Comparison of ENCODE assay signal across 13 mouse cellular contexts in the genomic region with DNA sequence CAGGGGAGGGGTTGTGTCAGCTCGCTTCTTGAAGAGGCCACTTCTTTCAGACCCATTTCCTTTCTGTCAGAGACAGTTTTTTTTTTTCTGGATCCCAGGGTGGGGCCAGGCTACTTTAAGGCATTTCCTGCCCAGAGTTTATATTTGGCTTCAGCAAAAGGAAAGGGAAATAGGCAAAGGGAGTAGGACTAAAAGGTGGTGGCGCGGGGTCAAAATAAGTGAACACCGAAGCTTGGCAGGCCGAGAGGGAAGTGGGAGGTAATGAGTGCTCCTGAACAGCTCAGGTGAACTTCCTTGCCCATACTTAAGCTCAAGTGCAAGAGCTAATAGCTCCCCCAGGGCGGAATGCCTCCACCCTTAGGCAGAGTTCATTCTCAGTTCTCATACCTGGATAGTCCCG. TPM values are rescaled to one million over a fixed set of nuclear protein-coding genes. Genes with fewer than 3 reads are reported as not detected.
A peak's percentile ranks its signal among the peaks of the same experiment; 100 is the strongest.
DNase-seq lines count a peak whose midpoint lies in the region; ATAC-seq and TF ChIP-seq lines count a peak whose summit lies in the region.
"Had no signal": no experiment of that assay in that cellular context is flagged by ENCODE, and none has a peak within 500 bp of the region (broad histone marks: within the 10 kb centered on the region; RNA-seq: fewer than 3 reads in every experiment).

No protein-coding gene starts in this region.

- peaks cover 47% of the 10 kb centered on the region for H3K27me3 ChIP-seq in kidney, embryonic 15.5 days
- H3K27me3 ChIP-seq in lung, embryonic 16.5 days (ENCODE audit: control insufficient read depth, insufficient read depth, low read depth, low read length): no peaks in the 10 kb centered on the region; the same call in 1 of the 2 replicates
- H3K27me3 ChIP-seq in cerebellum, adult 2 months (ENCODE audit: control insufficient read depth, insufficient read depth, low read length): no peaks in the 10 kb centered on the region

- TF ChIP-seq CTCF in cortical plate, adult 2 months (IDR thresholded peaks at IDR 0.05; ENCODE audit: extremely low read depth, insufficient read depth, low read length): no peak
- TF ChIP-seq CTCF in cerebellum, adult 2 months (IDR thresholded peaks at IDR 0.05; ENCODE audit: borderline replicate concordance, insufficient read depth, low read depth, low read length): no peak

- no peaks in the 10 kb centered on the region for H3K36me3 ChIP-seq in kidney, embryonic 15.5 days
- H3K36me3 ChIP-seq in lung, embryonic 16.5 days (ENCODE audit: control insufficient read depth, insufficient read depth, low read length): 0 out of 2 replicates have a peak, but pooled peaks cover 2% of the 10 kb centered on the region
- H3K36me3 ChIP-seq: embryonic facial prominence, embryonic 10.5 days; limb, embryonic 13.5 days had no signal

- no peak overlapping the region for H3K4me3 ChIP-seq in cortical plate, adult 2 months (ENCODE audit: insufficient read depth, low read length)
- H3K4me3 ChIP-seq in kidney, embryonic 15.5 days (replicated peaks): no peak overlapping the region
- H3K4me3 ChIP-seq in lung, embryonic 16.5 days (ENCODE audit: low read length): no peak overlapping the region
- H3K4me3 ChIP-seq in cerebellum, adult 2 months (replicated peaks; ENCODE audit: insufficient read depth, low read depth, low read length): no peak overlapping the region
- H3K4me3 ChIP-seq: embryonic facial prominence, embryonic 10.5 days; limb, embryonic 13.5 days; myocyte had no signal

- no peaks in the 10 kb centered on the region for H3K9me3 ChIP-seq in kidney, embryonic 15.5 days (replicated peaks)
- no peaks in the 10 kb centered on the region for H3K9me3 ChIP-seq in lung, embryonic 16.5 days (ENCODE audit: control insufficient read depth, low read length)
- H3K9me3 ChIP-seq: embryonic facial prominence, embryonic 10.5 days; limb, embryonic 13.5 days had no signal

- H3K4me2 ChIP-seq in kidney, embryonic 15.5 days: no peak overlapping the region
- H3K4me2 ChIP-seq in lung, embryonic 16.5 days (ENCODE audit: low read depth, low read length): no peak overlapping the region
- H3K4me2 ChIP-seq: limb, embryonic 13.5 days had no signal

- peaks cover 12% of the 10 kb centered on the region for H3K4me1 ChIP-seq in cortical plate, adult 2 months (ENCODE audit: control insufficient read depth, insufficient read depth, low read length)
- 0 out of 2 replicates have a peak, but pooled peaks cover 4% of the 10 kb centered on the region for H3K4me1 ChIP-seq in kidney, embryonic 15.5 days
- peaks cover 30% of the 10 kb centered on the region for H3K4me1 ChIP-seq in lung, embryonic 16.5 days (replicated peaks; ENCODE audit: control insufficient read depth, insufficient read depth, low read length)
- no peaks in the 10 kb centered on the region for H3K4me1 ChIP-seq in cerebellum, adult 2 months (ENCODE audit: control insufficient read depth, insufficient read depth, low read length)
- H3K4me1 ChIP-seq: embryonic facial prominence, embryonic 10.5 days; limb, embryonic 13.5 days had no signal

- intact Hi-C loops in heart, postnatal 10 days (cut with DNase I): no loop called here

- peak; percentile 46 to 77 for DNase-seq in heart, adult 9 months (ENCODE audit: low spot score in 2 of 2)
- no peak for DNase-seq in heart, postnatal 10 days
- no peak for DNase-seq in natural killer cell, adult 2 months (ENCODE audit: low spot score in 2 of 2)
- DNase-seq in cerebellum, adult 2 months: no peak
- DNase-seq in retina, postnatal 1 day: no peak
- DNase-seq: cerebellum, adult 18-20 months; layer of hippocampus, postnatal 36 days had no signal

- peak overlapping the region; percentile 48 for H3K27ac ChIP-seq in cortical plate, adult 2 months (ENCODE audit: insufficient read depth, low read length)
- 0 out of 2 replicates have a peak overlapping the region, but pooled peaks have one; percentile 45 for H3K27ac ChIP-seq in kidney, embryonic 15.5 days
- peak overlapping the region; percentile 67 for H3K27ac ChIP-seq in lung, embryonic 16.5 days (ENCODE audit: low read length)
- H3K27ac ChIP-seq in cerebellum, adult 2 months (ENCODE audit: insufficient read depth, low read length): no peak overlapping the region
- H3K27ac ChIP-seq: embryonic facial prominence, embryonic 10.5 days; limb, embryonic 13.5 days had no signal

- H3K9ac ChIP-seq in kidney, embryonic 15.5 days: no peak overlapping the region
- no peak overlapping the region for H3K9ac ChIP-seq in lung, embryonic 16.5 days (ENCODE audit: low read length)
- H3K9ac ChIP-seq: limb, embryonic 13.5 days had no signal

- no peak for TF ChIP-seq POLR2A in cortical plate, adult 2 months (IDR thresholded peaks at IDR 0.05; ENCODE audit: extremely low read depth, insufficient read depth, low read length)
- TF ChIP-seq POLR2A in cerebellum, adult 2 months (IDR thresholded peaks at IDR 0.05; ENCODE audit: borderline replicate concordance, insufficient read depth, low read length): no peak

- ATAC-seq in kidney, embryonic 15.5 days (replicated peaks; ENCODE audit: low FRiP score): no peak
- peak; percentile 62 for ATAC-seq in lung, embryonic 16.5 days (ENCODE audit: low read depth)

- 67% methylated on average over 7 of the region's 7 CpGs for WGBS in kidney, embryonic 15.5 days
- 43% methylated on average over 7 of the region's 7 CpGs for WGBS in lung, embryonic 16.5 days
- 84% methylated on average over 7 of the region's 7 CpGs for WGBS in cerebellum, adult 2 months

RNA-seq across cellular contexts. Expression of gene Stard8, which starts 49.2 kb away (rescaled TPM):
- 10 to 100 TPM; 34.0 to 40.9 TPM for total RNA-seq in heart, postnatal 10 days (2021)
- 31.9 and 36.8 TPM in 2 replicates for polyA plus RNA-seq in cortical plate, adult 2 months (2012; rRNA removed)
- 14.0 and 15.8 TPM in 2 replicates for polyA plus RNA-seq in kidney, embryonic 15.5 days (2015; fragmentation: Nextera tagmentation; extraction: Ambion mirVana)
- 18.5 and 19.2 TPM in 2 replicates for polyA plus RNA-seq in lung, embryonic 16.5 days (2015; fragmentation: Nextera tagmentation; extraction: Ambion mirVana)
- 9.0 and 11.4 TPM in 2 replicates for polyA plus RNA-seq in cerebellum, adult 2 months (2012; rRNA removed)

Comparison
In these comparisons a context has a peak if more than half of its experiments do, and no peak if none do; other contexts are left out.
1. DNase-seq: peak in heart, adult 9 months (2 of 2); none in heart, postnatal 10 days (0 of 2), natural killer cell, adult 2 months (0 of 2), cerebellum, adult 2 months (0 of 2) and retina, postnatal 1 day (single experiment).